Mouse (Mus musculus) neural tube, embryonic 14.5 days (tissue): Measurements from ENCODE around the gene Tmem79. TPM values are rescaled to one million over a fixed set of nuclear protein-coding genes. Genes with fewer than 3 reads are reported as not detected.

Experiments
- polyA plus RNA-seq: library from polyadenylated mRNA; unstranded; fragments of >200 nt; fragmentation: Nextera tagmentation; extraction: Ambion mirVana; gene quantifications from 2 replicates; pipeline ENCODE4 v1.2.1, GENCODE M21; 2014

The Tmem79 gene
- polyA plus RNA-seq, 1 experiment from 2014 or later, result 0.90 TPM

Other genes with a start within 250 kb of the Tmem79 start
- gene Mef2d, start 193.8 kb downstream of the Tmem79 start, polyA plus RNA-seq, result 19.6 and 20.4 TPM in 2 replicates
- gene Rhbg, start 81.4 kb downstream of the Tmem79 start, polyA plus RNA-seq, result 0.51 and 0.85 TPM in 2 replicates
- 0.72 TPM in 1 of 2 replicates, not detected in the other for gene Gm38392, start 48.9 kb downstream of the Tmem79 start, polyA plus RNA-seq
- gene Tsacc, start 39.1 kb downstream of the Tmem79 start, polyA plus RNA-seq, result 8.1 and 9.0 TPM in 2 replicates
- gene Cct3, start 39.0 kb downstream of the Tmem79 start, polyA plus RNA-seq, result 427 and 462 TPM in 2 replicates
- gene Glmp, start 11.1 kb downstream of the Tmem79 start, polyA plus RNA-seq, result 65.0 and 76.4 TPM in 2 replicates
- gene Smg5, start 112 bp upstream of the Tmem79 start, polyA plus RNA-seq, result 47.6 and 49.0 TPM in 2 replicates
- gene Paqr6, start 28.4 kb upstream of the Tmem79 start, polyA plus RNA-seq, result 0.35 and 1.6 TPM in 2 replicates
- gene Bglap3, start 36.6 kb upstream of the Tmem79 start, polyA plus RNA-seq, result 0.28 TPM in 1 of 2 replicates, not detected in the other
- gene Bglap2, start 42.6 kb upstream of the Tmem79 start, polyA plus RNA-seq, result not detected in 2 replicates
- not detected in 2 replicates for gene Bglap, start 48.3 kb upstream of the Tmem79 start, polyA plus RNA-seq
- gene Pmf1, start 74.2 kb upstream of the Tmem79 start, polyA plus RNA-seq, result 19.3 and 22.2 TPM in 2 replicates
- gene Slc25a44, start 89.0 kb upstream of the Tmem79 start, polyA plus RNA-seq, result 40.8 and 42.5 TPM in 2 replicates
- gene Sema4a, start 125.0 kb upstream of the Tmem79 start, polyA plus RNA-seq, result 20.8 and 21.5 TPM in 2 replicates
- gene Lmna, start 173.8 kb upstream of the Tmem79 start, polyA plus RNA-seq, result 41.0 and 41.4 TPM in 2 replicates
- gene Mex3a, start 196.2 kb upstream of the Tmem79 start, polyA plus RNA-seq, result 34.0 and 35.3 TPM in 2 replicates
- gene Rab25, start 212.2 kb upstream of the Tmem79 start, polyA plus RNA-seq, result not detected in 2 replicates
- gene Lamtor2, start 216.9 kb upstream of the Tmem79 start, polyA plus RNA-seq, result 97.0 and 106 TPM in 2 replicates
- gene Ubqln4, start 217.6 kb upstream of the Tmem79 start, polyA plus RNA-seq, result 43.5 and 44.1 TPM in 2 replicates
- 127 and 143 TPM in 2 replicates for gene Ssr2, start 239.7 kb upstream of the Tmem79 start, polyA plus RNA-seq